9 mouse cellular contexts compared by ENCODE assay signal in genomic region chr4:43653161-43654015, GRCm38 (mm10). TPM values are rescaled to one million over a fixed set of nuclear protein-coding genes. Genes with fewer than 3 reads are reported as not detected.
DNase-seq lines count a peak whose midpoint lies in the region; ATAC-seq lines count a peak whose summit lies in the region.
"Had no signal": no experiment of that assay in that cellular context is flagged by ENCODE, and none has a peak within 500 bp of the region (broad histone marks: within the 10 kb centered on the region; RNA-seq: fewer than 3 reads in every experiment).

Gene Spag8, minus strand, starts transcription at chr4:43653594.

- H3K4me3 ChIP-seq in embryonic facial prominence, embryonic 12.5 days = peak within 1 kb of the TSS; percentile 26
- peak within 1 kb of the TSS; percentile 22; the same call in 1 of the 2 replicates for H3K4me3 ChIP-seq in hindbrain, embryonic 11.5 days (ENCODE audit: low read depth, low read length)
- peak within 1 kb of the TSS; percentile 47 for H3K4me3 ChIP-seq in liver, embryonic 12.5 days

- DNase-seq in left cerebral cortex, postnatal 4 days = peak; percentile 28
- DNase-seq in left cerebral cortex, adult 8-10 months (ENCODE audit: low spot score in 2 of 2) = no peak
- DNase-seq in hindbrain, embryonic 11.5 days (ENCODE audit: low spot score) = peak; percentile 70
- peak; percentile 27 to 30 for DNase-seq in natural killer cell, adult 2 months (ENCODE audit: low spot score in 2 of 2)
- no peak for DNase-seq in cerebellum, adult 18-20 months

- intact Hi-C loops in left cerebral cortex, postnatal 4 days (cut with DNase I) = no loop called here

- peaks cover 14% of the 10 kb centered on the region for H3K36me3 ChIP-seq in embryonic facial prominence, embryonic 12.5 days
- H3K36me3 ChIP-seq in hindbrain, embryonic 11.5 days (ENCODE audit: control insufficient read depth, insufficient read depth, low read length) = no peaks in the 10 kb centered on the region
- peaks cover 9% of the 10 kb centered on the region for H3K36me3 ChIP-seq in liver, embryonic 12.5 days

- peaks cover 19% of the 10 kb centered on the region for H3K4me1 ChIP-seq in embryonic facial prominence, embryonic 12.5 days
- peaks cover 6% of the 10 kb centered on the region for H3K4me1 ChIP-seq in hindbrain, embryonic 11.5 days (replicated peaks; ENCODE audit: control insufficient read depth, insufficient read depth, low read length)
- H3K4me1 ChIP-seq in liver, embryonic 12.5 days = peaks cover 37% of the 10 kb centered on the region

- 12% methylated on average over 24 of the region's 24 CpGs for WGBS in embryonic facial prominence, embryonic 12.5 days
- 13% methylated on average over 24 of the region's 24 CpGs for WGBS in hindbrain, embryonic 11.5 days
- 12% methylated on average over 24 of the region's 24 CpGs for WGBS in liver, embryonic 12.5 days (ENCODE audit: insufficient replicate concordance)

- H3K27me3 ChIP-seq in embryonic facial prominence, embryonic 12.5 days = no peaks in the 10 kb centered on the region
- H3K27me3 ChIP-seq in hindbrain, embryonic 11.5 days (ENCODE audit: control insufficient read depth, insufficient read depth, low read length) = no peaks in the 10 kb centered on the region; the same call in 1 of the 2 replicates
- no peaks in the 10 kb centered on the region for H3K27me3 ChIP-seq in liver, embryonic 12.5 days (replicated peaks)

- no peak within 1 kb of the TSS for H3K9ac ChIP-seq in embryonic facial prominence, embryonic 12.5 days
- H3K9ac ChIP-seq in hindbrain, embryonic 11.5 days (ENCODE audit: low read depth, low read length) = no peak within 1 kb of the TSS
- peak within 1 kb of the TSS; percentile 45; the same call in 1 of the 2 replicates for H3K9ac ChIP-seq in liver, embryonic 12.5 days

- peak within 1 kb of the TSS; percentile 45 for H3K4me2 ChIP-seq in embryonic facial prominence, embryonic 12.5 days (replicated peaks)
- H3K4me2 ChIP-seq in hindbrain, embryonic 11.5 days (replicated peaks; ENCODE audit: low read depth, low read length) = peak within 1 kb of the TSS; percentile 25
- H3K4me2 ChIP-seq in liver, embryonic 12.5 days = peak within 1 kb of the TSS; percentile 66

- H3K9me3 ChIP-seq in embryonic facial prominence, embryonic 12.5 days = peaks cover 7% of the 10 kb centered on the region
- no peaks in the 10 kb centered on the region for H3K9me3 ChIP-seq in hindbrain, embryonic 11.5 days (ENCODE audit: control insufficient read depth, low read length)
- peaks cover 8% of the 10 kb centered on the region for H3K9me3 ChIP-seq in liver, embryonic 12.5 days (replicated peaks)

- ATAC-seq in embryonic facial prominence, embryonic 12.5 days (ENCODE audit: insufficient number of reproducible peaks, insufficient read depth, low FRiP score, low TSS enrichment) = no peak
- no peak for ATAC-seq in hindbrain, embryonic 11.5 days (ENCODE audit: low FRiP score)
- ATAC-seq in liver, embryonic 12.5 days = 0 out of 2 replicates have a peak, but pooled peaks have one; percentile 43
- ATAC-seq in frontal cortex, adult (ENCODE audit: low TSS enrichment) = no peak

- H3K27ac ChIP-seq in embryonic facial prominence, embryonic 12.5 days = no peak within 1 kb of the TSS
- no peak within 1 kb of the TSS for H3K27ac ChIP-seq in hindbrain, embryonic 11.5 days (ENCODE audit: low read depth, low read length)
- peak within 1 kb of the TSS; percentile 3; the same call in 1 of the 2 replicates for H3K27ac ChIP-seq in liver, embryonic 12.5 days
- H3K27ac ChIP-seq: macrophage had no signal

RNA-seq across cellular contexts. Expression of gene Spag8, which starts in this region (rescaled TPM):
- 1 to 10 TPM; 2.0 to 2.4 TPM for total RNA-seq in left cerebral cortex, postnatal 4 days (2021)
- total RNA-seq in left cerebral cortex, adult 8-10 months (2022) = 1 to 10 TPM; 1.3 to 1.6 (median 1.5) TPM
- polyA plus RNA-seq in embryonic facial prominence, embryonic 12.5 days (2016; fragmentation: Nextera tagmentation; extraction: Ambion mirVana) = 1.8 and 1.9 TPM in 2 replicates
- polyA plus RNA-seq in hindbrain, embryonic 11.5 days (2014; fragmentation: Nextera tagmentation; extraction: Ambion mirVana) = 5.7 and 6.5 TPM in 2 replicates
- 0.20 and 0.36 TPM in 2 replicates for polyA plus RNA-seq in liver, embryonic 12.5 days (2016; fragmentation: Nextera tagmentation; extraction: Ambion mirVana)
- polyA plus RNA-seq: macrophage had no signal

Comparison
In these comparisons a context has a peak if more than half of its experiments do, and no peak if none do; other contexts are left out.
1. DNase-seq: peak in left cerebral cortex, postnatal 4 days (single experiment), hindbrain, embryonic 11.5 days (single experiment) and natural killer cell, adult 2 months (2 of 2); none in left cerebral cortex, adult 8-10 months (0 of 2) and cerebellum, adult 18-20 months (0 of 2).
2. Peak in ATAC-seq, H3K4me3 ChIP-seq, H3K27ac ChIP-seq, H3K9ac ChIP-seq and H3K4me2 ChIP-seq in liver, embryonic 12.5 days; RNA of the gene not detected or under 1 TPM.
3. Peak in every context shown above with its lines, with median percentiles within 50 percentile points of each other: H3K4me2 ChIP-seq and H3K4me3 ChIP-seq.